Mouse (Mus musculus): ENCODE results near the gene Ankrd33. TPM values are rescaled to one million over a fixed set of nuclear protein-coding genes. Genes with fewer than 3 reads are reported as not detected.

The Ankrd33 gene
- polyA plus RNA-seq, 1 experiment from 2014 or later: not detected

- Histone ChIP-seq H3K4me3 (peak overlapping the region; percentile 97), H3K27ac (peak overlapping the region; percentile 97), H3K27me3 (0 out of 2 replicates have a peak, but pooled peaks cover 4% of the 10 kb centered on the region), H3K36me3 (0 out of 2 replicates have a peak, but pooled peaks cover 4% of the 10 kb centered on the region), H3K4me1 (peaks cover 66% of the 10 kb centered on the region), H3K9me3 (replicated peaks) (no peaks in the 10 kb centered on the region), H3K4me2 (replicated peaks) (peak overlapping the region; percentile 87), H3K9ac (peak overlapping the region; percentile 99)
- peak; percentile 62 for ATAC-seq (ENCODE audit: low FRiP score)
- WGBS: 2% methylated on average over 26 of the region's 26 CpGs
Observed at GRCm38 (mm10) chr15:101076071-101077000, 39.2 kb upstream of the Ankrd33 start.

DNA sequence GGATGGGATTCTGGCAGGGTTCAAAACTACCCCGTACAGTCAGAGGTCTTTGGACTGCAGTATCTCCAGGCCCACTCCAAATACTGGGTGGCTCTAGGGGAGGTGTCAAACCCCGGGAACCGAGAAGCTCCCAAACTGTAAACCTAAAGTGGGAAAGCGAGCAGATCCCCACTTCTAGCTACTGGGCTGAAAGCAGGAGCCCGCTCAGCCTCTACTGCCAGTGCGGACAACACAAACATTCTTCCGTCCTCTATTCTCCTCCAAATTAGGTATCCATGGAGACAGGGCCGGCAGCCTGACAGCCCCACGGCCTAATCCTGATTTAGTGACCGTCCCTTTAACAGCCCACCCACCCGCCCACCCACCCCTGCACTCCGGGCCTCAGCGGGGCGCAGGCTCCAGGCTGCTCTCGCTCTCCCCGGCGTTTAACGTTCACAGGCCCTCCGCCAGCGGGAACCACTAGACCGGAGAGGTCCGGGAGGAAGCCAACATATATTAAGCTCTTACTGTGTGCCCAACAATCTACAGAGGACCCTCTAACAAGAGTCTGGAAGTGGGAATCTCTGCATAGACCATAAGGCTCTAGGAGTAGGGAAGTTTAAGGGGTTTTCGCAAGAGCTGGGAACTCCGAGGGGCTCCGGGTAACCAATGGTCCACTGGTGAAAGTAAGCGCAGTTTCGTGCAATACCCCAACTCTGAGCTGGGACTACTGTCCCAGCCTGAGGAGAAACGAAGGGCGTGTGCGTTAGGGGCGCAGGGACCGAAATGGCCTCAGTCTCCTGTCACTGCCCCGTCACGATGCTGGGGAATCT, 38.3 kb upstream of the Ankrd33 start:
- H3K27me3 ChIP-seq: 0 out of 2 replicates have a peak, but pooled peaks cover 4% of the 10 kb centered on the region
- peaks cover 64% of the 10 kb centered on the region for H3K4me1 ChIP-seq
- no peaks in the 10 kb centered on the region for H3K9me3 ChIP-seq (replicated peaks)
- peak; percentile 47 for ATAC-seq (ENCODE audit: low FRiP score)
- H3K4me2 ChIP-seq (replicated peaks): peak overlapping the region; percentile 87
- WGBS: under 1% methylated on average over 34 of the region's 34 CpGs
- H3K27ac ChIP-seq: peak overlapping the region; percentile 97
- peak overlapping the region; percentile 99 for H3K9ac ChIP-seq
- 0 out of 2 replicates have a peak, but pooled peaks cover 4% of the 10 kb centered on the region for H3K36me3 ChIP-seq
- peak overlapping the region; percentile 97 for H3K4me3 ChIP-seq

DNA sequence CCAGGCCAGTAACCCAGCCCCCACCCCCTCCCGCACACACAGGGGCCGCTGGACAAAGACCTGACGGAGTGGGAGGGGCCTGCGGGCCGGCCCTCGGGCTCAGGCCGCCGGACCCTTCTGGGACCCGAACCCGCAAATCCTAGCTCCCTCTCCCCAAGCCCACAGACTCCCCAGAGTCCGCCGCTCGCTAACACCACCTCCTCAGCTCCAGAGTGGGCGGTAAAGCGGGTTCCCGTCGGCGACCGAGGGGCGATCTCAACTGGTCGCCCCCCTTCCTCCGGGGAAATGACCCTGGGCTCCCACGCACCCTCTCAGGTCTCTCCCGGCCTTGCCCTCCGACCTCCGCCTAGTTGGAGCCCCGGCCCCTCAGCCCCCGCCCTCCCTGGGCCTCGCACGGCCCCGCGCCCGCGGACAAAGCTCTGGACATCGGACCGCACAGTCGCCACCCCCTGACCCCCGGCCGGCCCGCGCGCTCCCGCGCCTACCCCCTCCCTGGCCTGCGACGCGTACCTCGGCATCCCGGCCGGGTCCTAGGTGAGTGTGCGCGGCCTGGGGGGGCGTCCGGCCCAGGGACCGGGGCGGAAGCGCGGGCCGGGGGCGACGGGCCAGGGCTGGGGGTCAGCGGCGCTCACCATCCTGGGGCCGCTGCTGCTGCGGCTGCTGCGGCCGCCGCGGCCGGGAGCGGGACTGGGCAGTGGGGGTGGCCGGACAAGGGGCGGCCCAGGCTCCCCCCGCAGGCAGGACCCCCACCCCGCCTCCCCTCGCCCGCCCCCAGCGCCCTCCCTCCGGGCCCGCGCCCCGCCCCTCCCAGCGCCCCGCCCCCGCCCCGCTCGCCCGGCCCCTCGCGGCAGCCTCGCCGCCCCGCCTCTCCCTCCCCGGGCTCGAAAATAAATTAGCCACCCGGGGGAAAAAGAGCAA, 37.5 kb upstream of the Ankrd33 start, which contains the start of gene Fignl2:
Gene Fignl2 (minus strand): TSS at position 755 of the 918 bp plus-strand sequence.
- peak; percentile 15 for ATAC-seq (ENCODE audit: low FRiP score)
- under 1% methylated on average over 75 of the region's 96 CpGs for WGBS
- H3K4me1 ChIP-seq: peaks cover 66% of the 10 kb centered on the region
- peak within 1 kb of the TSS; percentile 97 for H3K4me3 ChIP-seq
- peak within 1 kb of the TSS; percentile 87 for H3K4me2 ChIP-seq (replicated peaks)
- peak within 1 kb of the TSS; percentile 97 for H3K27ac ChIP-seq
- 0 out of 2 replicates have a peak, but pooled peaks cover 7% of the 10 kb centered on the region for H3K27me3 ChIP-seq
- H3K9ac ChIP-seq: peak within 1 kb of the TSS; percentile 99
- H3K36me3 ChIP-seq: 0 out of 2 replicates have a peak, but pooled peaks cover 4% of the 10 kb centered on the region
- no peaks in the 10 kb centered on the region for H3K9me3 ChIP-seq (replicated peaks)

GRCm38 (mm10) chr15:101078731-101079156, 36.8 kb upstream of the Ankrd33 start:
- Histone ChIP-seq H3K9ac (peak overlapping the region; percentile 99), H3K4me3 (peak overlapping the region; percentile 97), H3K36me3 (0 out of 2 replicates have a peak, but pooled peaks cover under 1% of the 10 kb centered on the region), H3K27ac (peak overlapping the region; percentile 97), H3K27me3 (0 out of 2 replicates have a peak, but pooled peaks cover 7% of the 10 kb centered on the region), H3K4me2 (replicated peaks) (peak overlapping the region; percentile 87), H3K4me1 (peaks cover 66% of the 10 kb centered on the region), H3K9me3 (replicated peaks) (no peaks in the 10 kb centered on the region)
- peak; percentile 52 for ATAC-seq (ENCODE audit: low FRiP score)
- WGBS: under 1% methylated on average over 29 of the region's 30 CpGs

- peaks cover 57% of the 10 kb centered on the region for H3K4me1 ChIP-seq
- H3K9me3 ChIP-seq (replicated peaks): no peaks in the 10 kb centered on the region
- H3K27ac ChIP-seq: no peak overlapping the region
- no peaks in the 10 kb centered on the region for H3K36me3 ChIP-seq
- no peak overlapping the region for H3K9ac ChIP-seq
- H3K4me3 ChIP-seq: no peak overlapping the region
- no peak overlapping the region for H3K4me2 ChIP-seq (replicated peaks)
- ATAC-seq (ENCODE audit: low FRiP score): no peak
- 0 out of 2 replicates have a peak, but pooled peaks cover 7% of the 10 kb centered on the region for H3K27me3 ChIP-seq
- 76% methylated on average over 9 of the region's 9 CpGs for WGBS
Observed at GRCm38 (mm10) chr15:101080031-101080520, 35.5 kb upstream of the Ankrd33 start.

DNA sequence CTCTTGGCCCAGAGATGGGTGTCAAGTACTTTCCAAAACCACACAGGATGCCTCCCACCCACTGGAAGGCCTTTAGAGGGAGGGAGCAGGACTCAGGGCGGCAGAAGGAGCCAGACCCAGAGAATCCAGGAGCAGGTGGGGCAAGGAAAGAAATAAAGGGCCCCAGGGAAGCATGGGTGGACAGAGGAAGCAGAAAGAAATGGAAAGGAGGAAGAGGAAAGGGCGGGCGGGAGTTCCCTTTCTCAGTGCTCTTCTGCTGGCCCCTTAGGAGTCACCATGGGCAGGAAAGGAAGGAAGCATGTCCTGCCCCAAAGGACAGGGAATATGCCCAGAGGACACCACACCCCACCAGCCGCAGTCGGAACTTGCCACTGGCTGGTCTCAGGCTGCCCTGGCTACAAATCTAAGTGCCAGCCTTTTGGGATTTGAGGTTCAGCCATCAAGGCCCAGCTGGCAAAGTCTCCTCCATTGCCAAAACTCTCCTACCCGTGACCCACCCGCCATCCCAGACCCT, 34.5 kb upstream of the Ankrd33 start:
- 0 out of 2 replicates have a peak, but pooled peaks cover 7% of the 10 kb centered on the region for H3K27me3 ChIP-seq
- no peak overlapping the region for H3K4me2 ChIP-seq (replicated peaks)
- H3K9me3 ChIP-seq (replicated peaks): no peaks in the 10 kb centered on the region
- no peak overlapping the region for H3K9ac ChIP-seq
- peaks cover 47% of the 10 kb centered on the region for H3K4me1 ChIP-seq
- H3K36me3 ChIP-seq: no peaks in the 10 kb centered on the region
- no peak overlapping the region for H3K27ac ChIP-seq
- 73% methylated on average over 7 of the region's 7 CpGs for whole genome bisulfite sequencing
- H3K4me3 ChIP-seq: no peak overlapping the region
- ATAC-seq (ENCODE audit: low FRiP score): no peak

DNA sequence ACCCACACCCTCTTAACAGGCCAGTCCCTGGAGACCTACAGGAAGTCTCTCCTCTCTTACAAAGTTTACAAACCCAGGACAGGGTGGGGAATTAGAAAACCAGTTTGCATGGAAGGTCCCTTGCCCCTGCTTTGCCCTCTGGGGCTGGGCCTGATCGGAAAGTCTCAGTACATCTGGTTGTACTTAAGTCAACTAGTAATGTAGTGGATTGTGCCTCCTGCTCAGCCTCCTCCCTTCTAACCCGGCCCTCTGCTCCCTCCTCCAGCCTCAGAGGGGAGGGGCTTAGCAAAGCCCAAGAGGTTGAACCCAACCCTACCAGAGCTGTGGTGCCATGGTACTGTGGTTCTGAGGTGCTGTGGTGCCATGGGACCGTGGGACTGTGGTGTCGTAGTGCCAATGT, 33.3 kb upstream of the Ankrd33 start:
- H3K27me3 ChIP-seq: 0 out of 2 replicates have a peak, but pooled peaks cover 7% of the 10 kb centered on the region
- no peak overlapping the region for H3K9ac ChIP-seq
- WGBS: 58% methylated on average over 4 of the region's 4 CpGs
- H3K4me2 ChIP-seq (replicated peaks): no peak overlapping the region
- H3K4me1 ChIP-seq: peaks cover 36% of the 10 kb centered on the region
- no peaks in the 10 kb centered on the region for H3K9me3 ChIP-seq (replicated peaks)
- H3K27ac ChIP-seq: no peak overlapping the region
- no peaks in the 10 kb centered on the region for H3K36me3 ChIP-seq
- H3K4me3 ChIP-seq: no peak overlapping the region
- ATAC-seq (ENCODE audit: low FRiP score): no peak

GRCm38 (mm10) chr15:101084499-101084898, 31.1 kb upstream of the Ankrd33 start:
- Histone ChIP-seq H3K9me3 (replicated peaks) (no peaks in the 10 kb centered on the region), H3K4me2 (replicated peaks) (no peak overlapping the region), H3K4me3 (no peak overlapping the region), H3K27me3 (0 out of 2 replicates have a peak, but pooled peaks cover 2% of the 10 kb centered on the region), H3K27ac (no peak overlapping the region), H3K9ac (no peak overlapping the region), H3K4me1 (peaks cover 26% of the 10 kb centered on the region), H3K36me3 (no peaks in the 10 kb centered on the region)
- ATAC-seq (ENCODE audit: low FRiP score): no peak
- WGBS: 72% methylated on average over 10 of the region's 10 CpGs

DNA sequence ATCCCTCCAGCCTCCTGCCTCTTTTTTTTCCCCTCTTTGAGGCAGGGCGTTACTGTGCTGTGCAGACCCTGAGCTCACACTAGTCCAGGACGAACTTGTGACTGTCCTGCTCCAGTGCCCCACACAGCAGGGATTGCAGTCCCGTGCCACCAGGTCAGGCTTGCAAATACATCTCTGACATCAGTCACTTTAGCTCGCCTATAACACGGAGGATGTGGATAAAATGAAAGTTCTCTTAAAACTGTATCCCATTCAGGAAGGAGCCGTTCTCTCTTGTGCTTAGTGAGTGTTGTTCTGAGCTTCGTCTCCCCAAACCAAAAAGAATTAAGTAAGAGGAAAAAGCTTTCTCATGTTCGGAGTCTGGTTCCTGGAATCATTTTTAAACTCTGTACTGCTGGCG, 29.1 kb upstream of the Ankrd33 start:
- Histone ChIP-seq H3K4me2 (replicated peaks) (no peak overlapping the region), H3K9ac (no peak overlapping the region), H3K4me3 (no peak overlapping the region), H3K36me3 (no peaks in the 10 kb centered on the region), H3K27ac (no peak overlapping the region), H3K4me1 (peaks cover 15% of the 10 kb centered on the region), H3K9me3 (replicated peaks) (no peaks in the 10 kb centered on the region), H3K27me3 (0 out of 2 replicates have a peak, but pooled peaks cover 2% of the 10 kb centered on the region)
- 59% methylated on average over 9 of the region's 9 CpGs for WGBS
- ATAC-seq (ENCODE audit: low FRiP score): no peak

GRCm38 (mm10) chr15:101086956-101087355, 28.6 kb upstream of the Ankrd33 start:
- Histone ChIP-seq H3K4me1 (peaks cover 14% of the 10 kb centered on the region), H3K4me3 (no peak overlapping the region), H3K36me3 (no peaks in the 10 kb centered on the region), H3K27me3 (0 out of 2 replicates have a peak, but pooled peaks cover 2% of the 10 kb centered on the region), H3K27ac (no peak overlapping the region), H3K9me3 (replicated peaks) (no peaks in the 10 kb centered on the region), H3K4me2 (replicated peaks) (no peak overlapping the region), H3K9ac (no peak overlapping the region)
- no peak for ATAC-seq (ENCODE audit: low FRiP score)
- 75% methylated on average over 3 of the region's 3 CpGs for WGBS

- H3K27me3 ChIP-seq: no peaks in the 10 kb centered on the region
- no peak for ATAC-seq (ENCODE audit: low FRiP score)
- H3K4me3 ChIP-seq: no peak overlapping the region
- peaks cover 21% of the 10 kb centered on the region for H3K4me1 ChIP-seq
- no peak overlapping the region for H3K9ac ChIP-seq
- 48% methylated on average over 4 of the region's 4 CpGs for WGBS
- no peaks in the 10 kb centered on the region for H3K36me3 ChIP-seq
- H3K9me3 ChIP-seq (replicated peaks): no peaks in the 10 kb centered on the region
- H3K4me2 ChIP-seq (replicated peaks): no peak overlapping the region
- H3K27ac ChIP-seq: no peak overlapping the region
Observed at GRCm38 (mm10) chr15:101088291-101088690, 27.3 kb upstream of the Ankrd33 start.
